Mouse (Mus musculus) G1E (cell line): ENCODE results near the gene Ptpn6.

Source experiments
- CTCF ChIP-seq: IDR thresholded peaks from 2 replicates; pipeline ENCODE4 v1.5.1; 2012; ENCODE audit warnings: low read depth, low read length, inconsistent platforms, mixed read lengths
- GATA1 ChIP-seq: IDR thresholded peaks from 2 replicates; pipeline ENCODE4 v1.6.1; 2012; ENCODE audit warnings: borderline replicate concordance, low read length, inconsistent platforms, mixed read lengths
- POLR2AphosphoS5 ChIP-seq: IDR thresholded peaks from 2 replicates; pipeline ENCODE4 v1.6.1; 2012; ENCODE audit warnings: low read depth, low read length, inconsistent platforms; ENCODE audit not compliant: insufficient replicate concordance

DNA sequence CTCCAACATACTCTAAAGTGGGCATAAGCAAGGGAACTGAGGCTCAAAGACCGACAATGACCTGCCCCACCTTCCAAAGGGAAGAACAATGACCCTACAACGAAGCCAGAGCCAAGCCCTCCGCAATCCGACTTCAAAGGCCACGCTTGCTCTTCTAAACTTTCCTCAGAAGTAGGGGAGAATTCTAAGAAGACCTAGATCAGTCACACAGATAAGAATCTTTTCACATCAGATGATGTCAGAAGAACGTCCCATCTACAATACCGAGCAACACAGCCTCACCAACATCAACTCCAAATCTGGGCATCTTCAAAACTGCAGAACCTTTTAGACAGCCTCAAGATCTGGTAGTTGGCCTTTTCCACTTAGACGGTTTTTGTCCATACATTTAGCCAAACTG, 11.9 kb upstream of the Ptpn6 start:
- TF ChIP-seq CTCF, result no peak
- TF ChIP-seq GATA1, result no peak
- no peak for TF ChIP-seq POLR2AphosphoS5
